Mouse (Mus musculus) heart, postnatal 14 days (tissue): ENCODE results near the gene Mov10. TPM values are rescaled to one million over a fixed set of nuclear protein-coding genes. Genes with fewer than 3 reads are reported as not detected.
"Not testable (repeated sequence)": the region's sequence is repeated elsewhere in the genome, so short reads cannot be mapped to it uniquely, and the experiment has no call there.

ENCODE experiments used
- DNase-seq, 2 experiments: peaks; one replicate each; pipeline ENCODE4 v3.0.0; 2021 to 2022
- intact Hi-C: fragments of 180-260 bp; cut with DNase I; formaldehyde crosslinking; loops from one replicate; pipeline ENCODE4 v1.15.1; 2025
- long read RNA-seq, 2 experiments: library from polyadenylated mRNA; stranded (forward); transcript quantifications; one replicate each; pipeline ENCODE4 v2.0.0; 2021
- total RNA-seq, 2 experiments: library from RNA; stranded (reverse); gene quantifications; 2 replicates each; pipeline ENCODE4 v1.2.3; 2021

Mov10 gene
- total RNA-seq: 1 to 10 TPM; 7.4 to 7.9 TPM
- long read RNA-seq, experiment 1, partial matches to known transcripts: 4 of 9 reads
- long read RNA-seq, experiment 1, other reads (novel, unspliced or antisense): 3 of 9 reads
- long read RNA-seq, experiment 2, partial matches to known transcripts: 3 of 5 reads
- long read RNA-seq, experiment 2, other reads (novel, unspliced or antisense): 1 of 5 reads

DNA sequence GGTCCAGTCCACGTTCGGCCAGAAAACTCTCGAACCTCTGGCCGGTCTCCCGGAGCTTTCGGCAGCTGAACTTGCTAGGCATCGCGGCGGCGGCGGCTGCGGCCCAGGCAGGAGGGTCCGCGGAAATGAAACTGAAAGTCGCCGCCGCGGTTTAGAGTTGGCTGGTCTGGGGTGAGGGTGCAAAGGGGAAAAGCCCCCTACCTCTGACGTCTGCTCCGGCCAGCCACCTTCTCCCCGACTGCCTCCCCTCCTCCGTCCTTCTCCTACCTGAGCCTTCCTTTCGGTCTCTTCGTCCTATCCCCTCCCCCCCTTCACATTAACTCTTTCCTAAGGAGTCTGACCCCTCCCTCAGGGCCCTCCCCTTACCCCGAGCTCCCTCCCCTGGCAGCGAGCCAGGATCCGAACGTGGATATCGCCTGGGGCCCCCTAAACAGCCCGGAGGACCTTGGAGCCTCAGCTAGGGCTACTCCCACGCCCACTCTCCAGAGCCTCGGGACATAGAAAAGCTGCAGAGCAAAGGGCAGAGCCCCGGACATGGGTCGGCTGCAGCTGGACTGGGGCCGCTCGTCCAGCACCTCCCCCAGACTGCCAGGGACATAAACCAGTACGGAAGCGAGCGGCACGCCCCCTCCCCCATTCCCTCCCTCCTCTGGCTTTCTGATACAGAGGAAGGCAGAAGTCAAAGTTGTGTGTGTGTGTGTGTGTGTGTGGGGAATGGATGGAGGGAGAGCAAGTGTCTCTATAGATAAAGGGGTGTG lies at the start of gene Mov10:
TSS of gene Mov10 (minus strand) at position 573 of the 758 bp plus-strand sequence.
- intact Hi-C loops: loop anchor here (2.0 kb wide), 2 partner anchors 29 to 47 kb away; partner anchors contain the start of genes Capza1, Rhoc and St7l
- peak; percentile 75 for DNase-seq

DNA sequence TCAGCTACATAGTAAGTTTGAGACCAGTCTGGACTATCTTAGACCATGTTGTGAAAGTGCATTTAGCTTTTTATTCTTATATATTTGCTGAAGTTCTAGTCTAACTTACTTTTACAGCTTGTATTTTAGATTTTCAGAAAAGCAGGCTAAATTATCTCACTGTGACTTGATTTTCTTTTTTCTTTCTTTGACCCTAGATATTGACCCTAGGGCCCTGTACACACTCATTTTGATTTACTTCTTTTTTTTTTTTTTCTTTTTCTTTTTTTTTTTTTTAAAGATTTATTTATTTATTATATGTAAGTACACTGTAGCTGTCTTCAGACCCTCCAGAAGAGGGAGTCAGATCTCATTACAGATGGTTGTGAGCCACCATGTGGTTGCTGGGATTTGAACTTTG lies 48.3 kb upstream of the Mov10 start:
- intact Hi-C loops: loop anchor here (5.0 kb wide), 2 partner anchors 101 to 191 kb away; no protein-coding TSS in a partner anchor
- not testable (repeated sequence) for DNase-seq

DNA sequence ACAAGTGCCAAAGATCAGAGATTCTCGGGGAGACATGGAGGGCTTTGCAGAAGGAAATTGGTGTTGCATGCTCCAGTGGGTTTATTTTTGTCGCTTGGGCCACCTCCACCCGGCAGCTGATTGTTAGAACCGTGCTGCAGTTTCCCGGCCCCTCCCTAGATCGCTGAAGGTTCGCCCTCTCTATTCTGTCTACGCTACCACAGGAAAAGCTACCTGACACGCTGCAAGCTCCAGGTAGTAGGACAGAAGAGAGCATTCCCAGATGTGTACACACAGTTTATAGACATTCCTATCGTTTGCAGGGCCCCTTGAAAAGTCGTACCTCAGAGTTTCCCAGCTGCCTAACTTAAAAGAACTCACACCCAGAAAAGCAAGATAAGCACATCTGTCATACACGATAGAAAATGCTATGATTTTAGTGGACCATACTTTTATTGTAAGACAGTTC lies 47.0 kb upstream of the Mov10 start:
- intact Hi-C loops: loop anchor here (2.0 to 5.0 kb wide), 3 partner anchors 47 to 192 kb away; partner anchors contain the start of gene Mov10
- no peak for DNase-seq

DNA sequence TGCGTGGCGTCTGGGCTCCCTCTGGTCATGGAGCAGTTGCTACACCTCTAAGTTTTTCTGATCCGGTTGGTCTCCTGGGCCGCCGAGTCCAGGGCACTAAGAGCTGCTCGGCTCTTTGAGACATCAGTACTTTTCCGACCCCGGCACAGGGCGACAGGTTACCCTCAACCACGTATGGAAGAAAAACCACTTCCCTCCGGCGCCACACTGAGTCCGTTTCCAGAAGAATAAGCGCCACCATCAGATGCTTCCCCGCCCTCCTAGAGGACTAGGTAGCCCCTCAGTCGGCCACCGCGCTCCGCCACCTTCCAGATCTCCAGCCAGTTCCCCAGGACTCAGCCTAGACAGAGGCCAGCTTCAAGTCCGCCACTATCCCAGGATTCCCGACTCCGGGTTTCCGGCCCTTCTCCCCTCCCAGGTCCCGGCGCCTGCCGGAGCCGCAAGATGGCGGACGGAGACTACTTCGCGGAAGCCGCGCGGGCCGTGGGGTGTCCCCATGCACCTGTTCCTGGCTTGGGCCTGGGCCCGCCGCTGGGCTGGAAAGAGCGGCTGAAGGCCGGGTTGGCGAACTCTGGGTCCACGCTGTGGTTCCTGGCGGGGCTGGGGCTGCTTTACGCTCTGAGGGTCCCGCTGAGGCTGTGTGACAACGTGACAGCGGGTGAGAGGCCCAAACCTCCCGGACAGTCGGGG lies 46.4 kb upstream of the Mov10 start:
- DNase-seq: peak; percentile 90 to 92
- intact Hi-C loops: loop anchor here (1.0 to 5.0 kb wide), 4 partner anchors 46 to 193 kb away; partner anchors contain the start of gene Mov10

DNA sequence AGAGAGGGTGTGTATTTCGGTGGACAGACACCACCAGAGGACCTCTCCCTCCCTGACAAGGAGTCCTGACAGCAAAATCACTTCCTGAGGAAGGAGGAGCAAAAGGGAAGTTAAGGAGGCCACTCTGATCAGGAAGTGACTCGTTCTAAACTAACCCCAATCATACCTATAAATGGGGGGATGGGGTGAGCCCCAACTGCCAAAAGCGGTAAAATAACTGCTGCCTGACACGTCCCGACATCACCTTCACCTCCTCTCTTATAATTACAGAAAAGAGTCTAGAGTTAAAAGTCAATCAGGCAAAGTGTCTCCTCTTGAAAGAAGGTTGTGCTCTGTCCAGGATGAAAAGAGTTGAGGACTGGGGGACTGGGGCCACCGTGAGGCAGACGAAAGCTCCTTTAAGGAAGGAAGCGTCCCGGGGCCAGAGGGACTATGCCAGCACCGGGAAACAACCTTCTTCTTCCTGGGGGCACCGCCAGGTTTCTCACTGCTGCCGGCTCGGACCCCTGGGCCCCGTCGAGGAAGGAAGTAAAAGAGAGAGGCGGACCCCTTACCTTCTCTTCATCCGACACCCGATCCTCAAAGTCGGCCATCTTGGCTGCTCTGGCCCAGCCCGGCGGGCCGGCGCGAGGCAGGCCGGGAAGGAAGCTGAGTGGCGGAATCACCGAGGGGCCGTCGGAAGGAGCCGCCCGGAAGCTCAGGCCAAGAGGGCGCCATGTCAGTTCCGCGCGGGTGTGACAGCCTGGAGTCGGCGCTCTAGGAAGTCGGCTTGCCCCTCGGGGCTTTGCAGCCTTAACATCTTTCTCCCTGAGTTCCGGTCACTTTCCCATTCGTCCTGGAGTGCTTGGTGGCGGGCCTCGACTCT lies 45.7 kb upstream of the Mov10 start, which contains the start of the genes St7l and Capza1:
TSS of gene St7l (plus strand) at position 220 of the 865 bp plus-strand sequence.
TSS of gene Capza1 (minus strand) at position 720 of the 865 bp plus-strand sequence.
- intact Hi-C loops: loop anchor here (1.0 to 2.0 kb wide), 2 partner anchors 45 to 75 kb away; partner anchors contain the start of gene Mov10
- peak; percentile 91 to 94 for DNase-seq

DNA sequence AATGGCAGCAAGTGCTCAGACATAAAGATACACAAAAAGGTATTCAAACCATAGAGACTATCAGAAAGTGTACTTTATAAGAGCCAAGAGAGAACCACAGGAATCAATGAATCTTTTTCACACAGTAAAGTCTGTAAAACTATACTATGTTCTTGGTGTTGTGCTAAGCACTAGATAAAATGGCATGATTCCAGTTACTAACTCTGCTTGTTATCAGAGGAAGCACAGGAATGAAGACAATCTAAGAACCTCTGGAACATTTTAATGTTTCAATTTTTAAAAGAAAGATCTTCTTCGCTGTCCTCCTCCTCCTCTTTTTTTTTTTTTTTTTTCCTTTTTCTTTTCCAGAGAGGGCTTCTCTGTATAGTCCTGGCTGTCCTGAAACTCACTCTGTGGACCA lies 40.2 kb upstream of the Mov10 start:
- intact Hi-C loops: no loop called here
- no peak for DNase-seq

DNA sequence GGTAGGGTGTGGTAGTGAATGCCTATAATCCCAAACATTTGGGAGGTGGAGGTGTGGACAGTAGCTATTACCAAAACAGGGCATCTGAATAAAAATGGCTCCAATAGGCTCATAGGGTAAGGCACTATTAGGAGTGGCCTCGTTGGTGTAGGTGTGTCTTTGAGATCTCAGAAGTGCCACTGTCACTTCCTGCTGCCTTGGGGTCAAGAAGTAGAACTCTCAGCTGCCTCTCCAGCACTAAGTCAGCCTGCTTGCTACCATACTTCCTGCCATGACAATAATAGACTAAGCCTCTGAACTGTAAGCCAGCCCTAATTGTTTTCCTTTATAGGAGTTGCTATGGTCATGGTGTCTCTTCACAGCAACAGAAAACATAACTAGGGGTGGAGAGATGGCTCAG lies 37.7 kb upstream of the Mov10 start:
- intact Hi-C loops: no loop called here
- DNase-seq: no peak

DNA sequence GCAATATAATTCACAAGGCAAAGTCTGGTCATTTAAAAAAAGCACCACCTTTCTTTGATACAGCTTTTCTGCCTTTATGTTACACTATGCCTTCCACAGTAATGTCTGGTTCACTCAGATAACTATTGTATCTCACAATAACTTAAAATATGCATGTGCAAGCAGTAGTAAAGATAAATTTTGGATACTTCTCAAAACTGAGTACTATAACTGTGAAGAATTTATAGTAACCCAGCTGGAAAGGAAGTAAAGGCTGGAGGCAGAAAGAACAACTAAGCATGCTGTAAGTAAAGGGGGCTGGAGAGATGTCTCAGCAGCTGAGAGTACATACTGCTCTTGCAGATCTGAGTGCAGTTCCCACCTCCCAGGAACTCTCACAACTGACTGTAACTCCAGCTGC lies 36.5 kb upstream of the Mov10 start:
- DNase-seq: no peak
- intact Hi-C loops: no loop called here

DNA sequence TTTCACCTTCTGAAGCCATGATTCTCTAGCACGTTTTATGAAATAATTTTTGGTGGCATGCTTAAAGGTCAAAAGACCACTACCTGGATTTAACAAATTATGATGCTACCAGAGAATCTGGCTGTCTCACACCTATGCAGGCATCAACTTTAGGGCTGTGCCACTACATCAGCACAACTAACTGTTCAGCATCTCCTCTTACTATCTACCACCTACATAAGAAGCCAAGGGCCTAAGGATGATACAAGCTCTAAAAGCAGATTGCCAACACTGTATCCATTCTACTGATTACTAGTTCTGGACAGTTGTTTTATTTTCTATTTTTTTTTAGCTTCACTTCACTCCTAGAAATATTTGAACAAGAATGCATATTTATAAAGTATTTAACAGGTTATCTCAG lies 36.1 kb upstream of the Mov10 start:
- no peak for DNase-seq
- intact Hi-C loops: no loop called here

DNA sequence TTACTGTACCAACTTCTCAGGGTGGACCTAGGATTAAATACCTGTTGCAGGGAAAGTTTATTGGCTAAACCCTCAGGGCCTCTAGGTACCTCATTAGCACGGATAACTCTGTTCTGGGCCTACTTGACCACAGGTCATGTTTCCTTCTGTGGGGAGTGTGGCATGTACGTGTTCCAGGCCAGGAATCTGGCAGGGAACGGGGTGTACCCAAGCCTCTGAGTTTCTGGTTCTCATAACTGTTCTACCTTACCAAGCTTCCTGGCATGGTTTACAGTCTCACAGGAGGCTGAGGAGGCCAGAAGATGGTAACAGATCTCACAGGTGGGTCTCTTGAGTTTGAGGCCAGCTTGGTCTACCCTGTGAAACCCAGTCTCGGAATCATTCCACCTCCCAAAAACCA lies 28.2 kb upstream of the Mov10 start:
- intact Hi-C loops: no loop called here
- no peak for DNase-seq

DNA sequence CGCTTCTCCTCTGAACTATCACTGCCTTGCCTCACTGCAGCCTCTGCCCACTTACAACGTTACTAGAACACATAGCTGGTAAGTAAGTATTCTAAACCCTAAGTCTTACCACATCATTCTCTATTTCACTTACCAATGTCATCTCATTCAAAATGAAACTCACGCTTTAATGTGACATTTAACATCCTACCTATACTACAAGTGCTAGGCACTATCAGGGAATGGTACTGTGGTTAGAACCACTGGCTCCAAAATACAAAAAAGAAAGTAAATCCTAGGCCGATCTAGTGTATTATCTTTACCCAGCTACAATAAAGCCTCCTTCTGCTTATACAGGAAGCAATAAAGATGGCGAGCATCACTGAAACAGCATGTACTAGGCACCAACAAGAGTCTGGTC lies 22.7 kb upstream of the Mov10 start:
- DNase-seq: no peak

DNA sequence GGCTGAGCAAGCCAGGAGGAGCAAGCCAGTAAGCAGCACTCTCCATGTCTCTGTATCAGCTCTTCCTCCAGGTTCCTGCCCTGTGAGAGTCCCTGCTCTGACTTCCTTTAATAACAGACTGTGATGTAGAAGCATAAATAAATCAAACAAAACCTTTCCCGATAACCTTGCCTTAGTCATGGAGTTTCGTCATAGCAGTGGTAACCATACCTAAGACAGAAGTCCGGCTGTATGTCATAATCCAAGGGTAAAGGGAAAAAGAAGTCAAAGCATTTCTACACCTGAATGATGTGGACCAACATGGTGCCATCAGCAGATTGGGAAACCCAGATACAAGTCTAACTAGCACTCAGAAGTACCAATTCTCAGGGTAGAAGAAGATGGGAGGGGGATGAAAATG lies 17.4 kb upstream of the Mov10 start:
- intact Hi-C loops: no loop called here
- no peak for DNase-seq

More for the DNA sequence above, 22.7 kb upstream of the Mov10 start:
- intact Hi-C loops: no loop called here

DNA sequence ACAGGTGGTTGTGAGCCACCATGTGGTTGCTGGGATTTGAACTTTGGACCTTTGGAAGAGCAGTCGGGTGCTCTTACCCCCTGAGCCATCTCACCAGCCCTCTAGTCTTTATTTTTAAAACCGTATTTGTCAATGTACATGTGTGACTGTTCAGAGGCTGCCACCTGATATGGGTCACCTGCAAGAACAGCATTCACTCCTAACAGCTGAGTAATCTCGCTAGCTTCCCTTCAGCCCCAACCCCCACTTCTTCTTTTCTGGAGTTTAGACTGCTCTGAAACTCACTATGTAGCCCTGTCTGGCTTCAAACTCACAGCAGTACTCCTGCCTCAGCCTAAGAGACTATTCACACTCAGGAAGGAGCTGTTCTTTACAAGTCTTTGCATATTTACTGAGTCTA lies 4.0 kb upstream of the Mov10 start:
- intact Hi-C loops: no loop called here
- no peak for DNase-seq

DNA sequence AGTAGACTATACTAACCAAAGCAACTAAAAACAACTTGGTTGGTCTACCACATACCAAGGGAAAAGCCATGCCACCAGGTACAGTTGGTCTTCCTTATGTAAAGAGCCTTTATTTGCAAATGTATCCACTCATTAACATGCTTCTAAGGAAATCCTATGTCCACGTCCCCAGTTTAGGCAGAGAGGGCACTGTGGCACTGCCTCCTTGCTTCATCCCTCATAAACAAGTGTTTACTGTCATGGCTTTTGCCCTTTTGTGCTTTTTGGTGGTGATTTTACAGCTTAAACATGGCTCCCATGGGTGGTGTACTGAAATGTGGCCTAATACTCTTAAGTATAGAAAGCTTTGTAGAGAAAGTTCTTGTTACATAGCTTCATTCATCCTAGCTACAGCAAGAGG lies 2.1 kb upstream of the Mov10 start:
- intact Hi-C loops: no loop called here
- DNase-seq: no peak

DNA sequence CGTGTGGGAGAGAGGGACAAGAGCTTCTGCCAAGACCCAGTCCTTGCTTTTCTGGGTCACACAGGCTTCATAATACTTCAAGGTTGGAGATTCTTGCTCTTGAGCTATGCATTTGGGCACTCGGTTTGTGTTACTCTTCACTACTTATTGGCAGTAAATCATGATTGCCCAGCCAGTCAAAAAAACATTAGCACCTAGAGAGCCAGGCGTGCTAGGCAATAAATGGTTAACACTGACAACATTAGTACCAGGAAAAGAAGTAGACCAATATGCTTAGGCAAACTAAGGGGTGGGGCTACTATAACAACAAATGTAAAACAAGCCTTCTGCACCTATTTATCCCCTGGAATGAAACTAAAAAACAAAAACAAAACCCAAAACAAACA lies 379 bp upstream of the Mov10 start:
- DNase-seq: peak in 1 of 2 experiments; percentile 16
- intact Hi-C loops: loop anchor here (2.0 kb wide), 1 partner anchor 46 kb away; the partner anchor contains the start of genes Capza1 and St7l

DNA sequence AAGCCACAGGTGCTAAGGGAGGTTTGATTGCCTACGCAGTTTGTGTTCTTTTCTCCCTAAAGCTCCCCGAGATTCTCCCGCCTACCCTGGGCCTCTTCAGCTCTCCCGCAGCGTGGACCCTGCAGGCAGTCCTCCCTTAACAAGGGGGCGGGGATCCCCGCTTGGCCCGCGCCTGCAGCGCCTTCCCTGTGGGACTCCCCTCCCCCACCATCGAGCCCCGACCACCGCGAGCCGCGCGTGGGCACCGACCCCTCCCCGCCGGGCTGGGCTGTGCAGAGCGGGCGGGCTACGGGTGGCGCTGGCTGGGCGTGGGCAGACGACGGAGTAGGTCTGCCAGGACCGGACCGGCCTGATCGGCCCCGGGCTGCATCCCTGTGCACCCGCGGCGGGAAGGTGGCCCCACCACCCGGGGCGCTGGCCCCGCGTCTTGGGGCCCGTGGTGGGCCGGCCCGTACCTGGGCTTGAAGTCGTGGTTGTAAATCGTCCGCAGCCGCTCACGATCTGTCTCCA lies 827 bp downstream of the Mov10 start:
- intact Hi-C loops: loop anchor here (2.0 kb wide), 1 partner anchor 29 kb away; the partner anchor contains the start of gene Rhoc
- DNase-seq: peak; percentile 66 to 67

DNA sequence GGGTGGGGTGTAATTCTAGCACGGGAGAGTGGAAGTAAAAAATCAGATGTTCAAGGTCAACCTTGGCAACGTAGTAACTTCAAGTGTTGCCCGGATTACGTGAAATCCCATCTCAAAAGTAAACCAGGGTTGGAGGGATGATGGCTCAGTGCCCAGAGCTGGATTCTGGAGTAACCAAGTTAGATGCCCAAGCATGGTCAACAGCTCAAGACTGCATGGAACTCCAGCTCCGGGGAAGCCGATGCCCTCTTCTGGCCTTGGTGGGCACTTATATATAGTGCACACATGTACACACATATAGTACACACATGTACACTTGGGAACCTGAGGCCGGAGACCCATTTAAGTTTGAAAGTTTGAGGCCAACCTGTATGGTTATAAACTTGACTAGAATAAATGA lies 2.2 kb downstream of the Mov10 start:
- intact Hi-C loops: loop anchor here (2.0 kb wide), 1 partner anchor 27 kb away; the partner anchor contains the start of gene Rhoc
- DNase-seq: no peak

DNA sequence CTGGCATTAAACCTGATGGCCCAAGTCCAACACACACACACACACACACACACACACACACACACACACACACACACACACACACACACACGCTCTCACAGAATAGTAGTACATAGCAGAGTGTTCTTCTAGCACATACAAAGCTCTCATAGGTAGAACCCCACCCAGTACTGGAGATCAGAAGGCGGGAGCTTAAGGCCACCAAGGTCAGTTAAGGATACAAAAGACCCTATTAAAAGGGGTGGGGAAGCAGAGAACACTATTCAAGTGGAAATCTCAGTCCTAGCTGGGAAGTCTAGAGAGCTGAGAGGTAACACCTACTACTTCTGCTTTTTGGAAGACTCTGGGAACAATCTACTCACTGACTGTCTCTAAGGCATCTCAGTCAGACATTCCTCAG lies 3.0 kb downstream of the Mov10 start:
- intact Hi-C loops: no loop called here
- no peak for DNase-seq

DNA sequence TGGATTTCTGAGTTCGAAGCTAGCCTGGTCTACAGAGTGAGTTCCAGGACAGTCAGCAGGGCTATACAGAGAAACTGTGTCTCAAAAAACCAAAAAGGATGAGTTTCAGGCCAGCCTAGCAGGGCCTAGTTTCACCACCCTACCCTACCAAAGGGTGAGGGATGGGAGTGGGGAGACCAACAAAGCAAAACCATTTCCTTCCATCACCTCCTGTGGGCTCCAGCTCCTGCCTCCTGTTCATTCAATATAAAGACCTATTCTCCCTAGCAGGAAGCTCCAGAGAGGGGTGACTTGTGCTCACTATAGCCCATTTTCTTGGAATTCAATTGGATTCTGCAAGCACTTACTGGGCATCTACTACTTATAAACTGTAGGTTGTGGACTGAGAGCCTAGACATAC lies 3.6 kb downstream of the Mov10 start:
- DNase-seq: no peak
- intact Hi-C loops: no loop called here

DNA sequence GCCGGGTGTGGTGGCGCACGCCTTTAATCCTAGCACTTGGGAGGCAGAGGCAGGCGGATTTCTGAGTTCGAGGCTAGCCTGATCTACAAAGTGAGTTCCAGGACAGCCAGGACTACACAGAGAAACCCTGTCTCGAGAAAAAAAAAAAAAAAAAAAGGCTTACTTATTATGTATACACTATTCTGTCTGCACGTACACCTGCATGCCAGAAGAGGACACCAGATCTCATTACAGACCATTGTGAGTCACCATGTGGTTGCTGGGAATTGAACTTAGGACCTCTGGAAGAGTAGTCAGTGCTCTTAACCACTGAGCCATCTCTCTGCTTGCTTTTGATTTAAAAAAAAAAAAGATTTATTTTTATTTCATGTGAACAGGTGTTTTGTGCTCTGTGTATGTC lies 5.1 kb downstream of the Mov10 start:
- intact Hi-C loops, DNase-seq: not testable (repeated sequence)
